Mouse (Mus musculus) thymus, postnatal 0 days (tissue): ENCODE data around the gene Ktn1. TPM values are rescaled to one million over a fixed set of nuclear protein-coding genes. Genes with fewer than 3 reads are reported as not detected.

Experiments used
- DNase-seq: peaks from one replicate; pipeline ENCODE4 v3.0.0-alpha.2; 2015; ENCODE audit warnings: low spot score
- polyA plus RNA-seq: library from polyadenylated mRNA; unstranded; fragments of >200 nt; fragmentation: Nextera tagmentation; extraction: Ambion mirVana; gene quantifications from 2 replicates; pipeline ENCODE4 v1.2.1, GENCODE M21; 2015

The Ktn1 gene
- polyA plus RNA-seq, 1 experiment from 2014 or later, result 61.9 TPM

- DNase-seq, result no peak
These were observed 106.1 kb downstream of the Ktn1 start for GRCm38 (mm10) chr14:47754253-47754897.

- DNase-seq, result no peak
These were observed 108.3 kb downstream of the Ktn1 start for GRCm38 (mm10) chr14:47756411-47757065.

GRCm38 (mm10) chr14:47765192-47765591 is 116.9 kb downstream of the Ktn1 start:
- DNase-seq, result no peak

- no peak for DNase-seq
These were observed 117.5 kb downstream of the Ktn1 start for GRCm38 (mm10) chr14:47765796-47766195.

GRCm38 (mm10) chr14:47766373-47766772 is 118.1 kb downstream of the Ktn1 start:
- DNase-seq, result no peak

- no peak for DNase-seq
These were observed 123.2 kb downstream of the Ktn1 start for GRCm38 (mm10) chr14:47771496-47771895.

- DNase-seq, result no peak
These were observed 127.3 kb downstream of the Ktn1 start for GRCm38 (mm10) chr14:47775543-47775942.

- no peak for DNase-seq
These were observed 128.2 kb downstream of the Ktn1 start for GRCm38 (mm10) chr14:47776260-47777035.

- DNase-seq, result no peak
These were observed 137.9 kb downstream of the Ktn1 start for GRCm38 (mm10) chr14:47786112-47786511.

Other genes starting within 250 kb of the Ktn1 start
- 41.8 and 46.4 TPM in 2 replicates for gene Dlgap5, start 230.0 kb upstream of the Ktn1 start, polyA plus RNA-seq
- 18.2 and 20.3 TPM in 2 replicates for gene Fbxo34, start 198.0 kb upstream of the Ktn1 start, polyA plus RNA-seq
- gene Atg14, start 77.8 kb upstream of the Ktn1 start, polyA plus RNA-seq, result 9.8 and 10.3 TPM in 2 replicates